Mouse (Mus musculus) gastrocnemius, adult 18-20 months (tissue): ENCODE measurements around the gene Lcn11. TPM values are rescaled to one million over a fixed set of nuclear protein-coding genes. Genes with fewer than 3 reads are reported as not detected.

Experiments used
- DNase-seq: peaks from one replicate; pipeline ENCODE4 v3.0.0; 2021; ENCODE audit warnings: low spot score
- total RNA-seq, 2 experiments: library from RNA; stranded (reverse); gene quantifications; 2 replicates each; pipeline ENCODE4 v1.2.3; 2021

Gene Lcn11
- total RNA-seq, 2 experiments from 2014 or later = not detected

GRCm38 (mm10) chr2:25824751-25825150 lies 47.9 kb downstream of the Lcn11 start:
- no peak for DNase-seq

GRCm38 (mm10) chr2:25828344-25828947 lies 51.6 kb downstream of the Lcn11 start:
- no peak for DNase-seq

Other genes with a start within 250 kb of the Lcn11 start
- gene Traf2, start 230.1 kb upstream of the Lcn11 start, total RNA-seq = 10 to 100 TPM; 13.7 to 15.1 TPM
- 100 to 1,000 TPM; 179 to 182 TPM for gene Edf1, start 219.2 kb upstream of the Lcn11 start, total RNA-seq
- under 1 TPM; 0.12 to 0.34 TPM for gene Mamdc4, start 202.2 kb upstream of the Lcn11 start, total RNA-seq
- 10 to 100 TPM; 54.6 to 57.5 TPM for gene Phpt1, start 201.8 kb upstream of the Lcn11 start, total RNA-seq
- not detected for gene Ajm1, start 195.3 kb upstream of the Lcn11 start, total RNA-seq
- 10 to 100 TPM; 75.3 to 82.5 TPM for gene Rabl6, start 168.5 kb upstream of the Lcn11 start, total RNA-seq
- not detected for gene Ccdc183, start 159.3 kb upstream of the Lcn11 start, total RNA-seq
- gene Tmem141, start 155.0 kb upstream of the Lcn11 start, total RNA-seq = 10 to 100 TPM; 17.1 to 17.3 TPM
- gene Fcna, start 149.0 kb upstream of the Lcn11 start, total RNA-seq = 1 to 10 TPM; 2.4 to 3.0 TPM
- gene Lcn8, start 123.9 kb upstream of the Lcn11 start, total RNA-seq = 1 to 10 TPM; 4.5 to 5.0 TPM
- not detected for gene Lcn5, start 119.1 kb upstream of the Lcn11 start, total RNA-seq
- gene Lcn6, start 100.2 kb upstream of the Lcn11 start, total RNA-seq = not detected
- gene Lcn10, start 94.3 kb upstream of the Lcn11 start, total RNA-seq = not detected
- not detected for gene Obp2a, start 77.0 kb upstream of the Lcn11 start, total RNA-seq
- 10 to 100 TPM; 15.6 to 16.3 TPM for gene Bmyc, start 70.3 kb upstream of the Lcn11 start, total RNA-seq
- not detected for gene Obp2b, start 40.0 kb upstream of the Lcn11 start, total RNA-seq
- not detected for gene Lcn3, start 11.4 kb upstream of the Lcn11 start, total RNA-seq
- gene Gm13539, start 5.2 kb downstream of the Lcn11 start, total RNA-seq = not detected
- gene Glt6d1, start 38.8 kb downstream of the Lcn11 start, total RNA-seq = not detected
- not detected for gene Lcn9, start 46.1 kb downstream of the Lcn11 start, total RNA-seq
- gene Sohlh1, start 70.2 kb downstream of the Lcn11 start, total RNA-seq = not detected
- under 1 TPM; 0.34 to 0.47 TPM for gene Kcnt1, start 86.7 kb downstream of the Lcn11 start, total RNA-seq
- 10 to 100 TPM; 41.6 to 52.5 TPM for gene Camsap1, start 206.3 kb downstream of the Lcn11 start, total RNA-seq
- gene Ubac1, start 244.7 kb downstream of the Lcn11 start, total RNA-seq = 100 to 1,000 TPM; 210 to 235 TPM